Mouse (Mus musculus): ENCODE results near the gene Zbtb40.

Gene Zbtb40

GRCm38 (mm10) chr4:137033115-137033887 is 15.3 kb downstream of the Zbtb40 start:
- no peak for DNase-seq (ENCODE audit: low spot score in 2 of 2)

GRCm38 (mm10) chr4:137032456-137032855 is 16.1 kb downstream of the Zbtb40 start:
- DNase-seq (ENCODE audit: low spot score in 2 of 2), result no peak

GRCm38 (mm10) chr4:137031319-137031718 is 17.3 kb downstream of the Zbtb40 start:
- DNase-seq (ENCODE audit: low spot score in 2 of 2), result no peak

- DNase-seq (ENCODE audit: low spot score in 2 of 2), result no peak
These were observed 19.3 kb downstream of the Zbtb40 start for GRCm38 (mm10) chr4:137029348-137029747.

GRCm38 (mm10) chr4:137027051-137027450 is 21.6 kb downstream of the Zbtb40 start:
- no peak for DNase-seq (ENCODE audit: low spot score in 2 of 2)

GRCm38 (mm10) chr4:137025570-137025969 is 23.0 kb downstream of the Zbtb40 start:
- no peak for DNase-seq (ENCODE audit: low spot score in 2 of 2)

- DNase-seq (ENCODE audit: low spot score in 2 of 2), result no peak
These were observed 23.5 kb downstream of the Zbtb40 start for GRCm38 (mm10) chr4:137025133-137025532.

- no peak for DNase-seq (ENCODE audit: low spot score in 2 of 2)
These were observed 28.5 kb downstream of the Zbtb40 start for GRCm38 (mm10) chr4:137020065-137020464.

GRCm38 (mm10) chr4:137015934-137016333 is 32.7 kb downstream of the Zbtb40 start:
- no peak for DNase-seq (ENCODE audit: low spot score in 2 of 2)

GRCm38 (mm10) chr4:137015476-137015856 is 33.1 kb downstream of the Zbtb40 start:
- no peak for DNase-seq (ENCODE audit: low spot score in 2 of 2)

- no peak for DNase-seq (ENCODE audit: low spot score in 2 of 2)
These were observed 33.7 kb downstream of the Zbtb40 start for GRCm38 (mm10) chr4:137014654-137015475.

- no peak for DNase-seq (ENCODE audit: low spot score in 2 of 2)
These were observed 34.5 kb downstream of the Zbtb40 start for GRCm38 (mm10) chr4:137014124-137014523.

GRCm38 (mm10) chr4:137006966-137007365 is 41.6 kb downstream of the Zbtb40 start:
- DNase-seq (ENCODE audit: low spot score in 2 of 2), result no peak

GRCm38 (mm10) chr4:137001825-137002224 is 46.8 kb downstream of the Zbtb40 start:
- no peak for DNase-seq (ENCODE audit: low spot score in 2 of 2)

- no peak for DNase-seq (ENCODE audit: low spot score in 2 of 2)
These were observed 47.6 kb downstream of the Zbtb40 start for GRCm38 (mm10) chr4:137001020-137001419.

- DNase-seq (ENCODE audit: low spot score in 2 of 2), result no peak
These were observed 50.2 kb downstream of the Zbtb40 start for GRCm38 (mm10) chr4:136998371-136998770.

- DNase-seq (ENCODE audit: low spot score in 2 of 2), result no peak
These were observed 50.8 kb downstream of the Zbtb40 start for GRCm38 (mm10) chr4:136997723-136998345.

- no peak for DNase-seq (ENCODE audit: low spot score in 2 of 2)
These were observed 51.7 kb downstream of the Zbtb40 start for GRCm38 (mm10) chr4:136996933-136997332.

GRCm38 (mm10) chr4:136995361-136995760 is 53.2 kb downstream of the Zbtb40 start:
- no peak for DNase-seq (ENCODE audit: low spot score in 2 of 2)

- DNase-seq (ENCODE audit: low spot score in 2 of 2), result no peak
These were observed 66.5 kb downstream of the Zbtb40 start for GRCm38 (mm10) chr4:136981993-136982695.

GRCm38 (mm10) chr4:136981347-136981746 is 67.3 kb downstream of the Zbtb40 start:
- DNase-seq (ENCODE audit: low spot score in 2 of 2), result peak in 1 of 2 experiments; percentile 48

- DNase-seq (ENCODE audit: low spot score in 2 of 2), result no peak
These were observed 67.7 kb downstream of the Zbtb40 start for GRCm38 (mm10) chr4:136980921-136981320.

All from urinary bladder, postnatal 4 days (tissue).